Mouse (Mus musculus): ENCODE results near the gene Kat8. TPM values are rescaled to one million over a fixed set of nuclear protein-coding genes. Genes with fewer than 3 reads are reported as not detected.

The Kat8 gene
- polyA plus RNA-seq, 1 experiment from 2014 or later: 58.3 TPM

DNA sequence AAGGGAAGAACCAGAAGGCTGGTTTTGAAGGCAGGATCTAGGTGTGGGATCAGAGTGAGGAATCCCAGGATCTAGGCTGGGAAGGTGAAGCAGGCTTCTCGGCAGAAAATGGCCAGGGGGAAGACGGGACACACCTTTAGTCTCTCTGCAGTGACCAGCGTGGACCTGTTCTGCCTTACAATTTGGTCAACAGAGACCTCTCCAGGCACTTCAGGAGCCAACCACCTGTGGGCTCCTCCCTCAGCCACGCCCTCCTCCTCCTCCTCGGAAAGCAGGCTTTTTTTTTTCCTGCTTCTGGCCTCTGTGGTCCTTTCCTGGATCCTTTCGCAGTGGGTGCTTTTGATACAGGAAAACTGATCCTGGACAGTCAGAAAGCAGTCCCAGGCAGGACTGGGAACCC lies 17.6 kb downstream of the Kat8 start, which contains the start of gene Prss8:
Gene Prss8 (minus strand): TSS at position 182 of the 400 bp plus-strand sequence.
- Histone ChIP-seq H3K4me2 (ENCODE audit: low read depth, low read length, severe bottlenecking) (peak within 1 kb of the TSS; percentile 24; the same call in 1 of the 2 replicates), H3K9me3 (ENCODE audit: control insufficient read depth, low read length) (no peaks in the 10 kb centered on the region), H3K9ac (ENCODE audit: low read length) (peak within 1 kb of the TSS; percentile 18; the same call in 1 of the 2 replicates), H3K4me1 (replicated peaks; ENCODE audit: control insufficient read depth, insufficient read depth, low read length) (peaks cover 12% of the 10 kb centered on the region; the same call in 1 of the 2 replicates), H3K4me3 (ENCODE audit: low read depth, low read length) (no peak within 1 kb of the TSS), H3K27me3 (ENCODE audit: control insufficient read depth, insufficient read depth, low read length) (peaks cover 5% of the 10 kb centered on the region), H3K36me3 (ENCODE audit: control insufficient read depth, insufficient read depth, low read length) (no peaks in the 10 kb centered on the region; the same call in 1 of the 2 replicates), H3K27ac (ENCODE audit: low read depth, low read length) (no peak within 1 kb of the TSS)
- 6% methylated on average over 6 of the region's 6 CpGs for WGBS
- DNase-seq (ENCODE audit: low spot score) (peak; percentile 50), ATAC-seq (replicated peaks; ENCODE audit: low FRiP score) (no peak)

DNA sequence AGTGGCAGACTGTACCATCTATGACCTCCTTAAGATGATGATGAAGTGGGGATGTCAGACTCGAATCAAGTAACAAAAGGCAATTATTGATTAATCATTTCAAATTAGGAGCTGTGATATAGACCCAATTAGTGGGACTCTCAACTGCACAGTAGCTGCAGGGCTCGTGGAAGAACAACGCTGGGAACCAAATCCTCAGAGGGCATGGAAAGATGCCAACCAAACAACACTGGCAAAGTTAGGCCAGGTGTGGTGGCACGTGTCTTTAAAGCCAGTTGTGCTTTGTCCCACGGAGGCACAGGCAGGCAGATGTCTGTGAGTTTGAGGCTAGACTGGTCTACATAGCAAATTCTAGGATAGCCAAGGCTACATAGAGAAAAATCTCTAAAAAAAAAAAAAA lies 18.3 kb downstream of the Kat8 start:
- H3K4me1 ChIP-seq (replicated peaks; ENCODE audit: control insufficient read depth, insufficient read depth, low read length): peaks cover 12% of the 10 kb centered on the region; the same call in 1 of the 2 replicates
- no peak overlapping the region for H3K9ac ChIP-seq (ENCODE audit: low read length)
- H3K36me3 ChIP-seq (ENCODE audit: control insufficient read depth, insufficient read depth, low read length): no peaks in the 10 kb centered on the region; the same call in 1 of the 2 replicates
- WGBS: 82% methylated on average over 5 of the region's 5 CpGs
- ATAC-seq (replicated peaks; ENCODE audit: low FRiP score) (no peak), DNase-seq (ENCODE audit: low spot score) (no peak)
- H3K27me3 ChIP-seq (ENCODE audit: control insufficient read depth, insufficient read depth, low read length): peaks cover 5% of the 10 kb centered on the region
- H3K4me3 ChIP-seq (ENCODE audit: low read depth, low read length): no peak overlapping the region
- no peak overlapping the region for H3K4me2 ChIP-seq (ENCODE audit: low read depth, low read length, severe bottlenecking)
- H3K9me3 ChIP-seq (ENCODE audit: control insufficient read depth, low read length): no peaks in the 10 kb centered on the region
- H3K27ac ChIP-seq (ENCODE audit: low read depth, low read length): no peak overlapping the region

DNA sequence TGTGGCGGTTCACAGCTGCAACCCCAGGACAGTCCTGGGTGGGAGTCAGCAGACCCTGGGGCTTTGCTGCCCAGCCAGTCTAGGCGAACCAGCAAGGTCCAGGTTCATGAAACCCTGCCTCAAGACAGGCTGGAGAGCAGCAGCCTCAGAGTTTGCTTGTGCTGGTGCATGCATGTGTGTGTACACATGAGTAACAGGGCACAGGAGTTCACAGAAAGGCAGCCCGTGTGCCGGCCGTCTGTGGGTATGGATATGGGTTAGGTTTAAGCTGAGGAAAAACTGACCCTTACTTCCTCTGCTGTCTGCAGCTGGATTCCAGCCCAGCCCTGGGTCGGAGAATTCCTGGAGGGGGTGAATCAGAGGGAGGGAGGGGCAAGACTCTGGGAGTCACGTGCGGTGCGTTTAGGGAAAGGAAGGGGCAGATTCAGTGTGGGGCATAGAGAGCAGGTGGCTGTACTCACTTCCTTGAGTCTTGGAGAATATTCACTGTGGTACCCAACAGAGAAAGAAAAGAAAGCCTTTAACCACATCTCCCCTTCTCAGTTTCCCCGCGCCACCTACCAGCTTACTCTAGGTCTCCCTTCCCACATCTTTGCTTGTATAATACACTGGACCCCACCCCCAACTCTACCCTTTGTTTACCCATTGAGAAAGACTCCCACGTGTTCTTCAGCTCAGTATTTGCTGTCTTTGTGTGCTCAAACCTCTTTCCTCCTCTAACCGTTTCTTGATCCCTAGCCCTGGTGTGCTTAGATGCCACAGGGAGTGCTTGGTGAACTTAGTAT lies 19.2 kb downstream of the Kat8 start:
- Histone ChIP-seq H3K27ac (ENCODE audit: low read depth, low read length) (no peak overlapping the region), H3K4me2 (ENCODE audit: low read depth, low read length, severe bottlenecking) (no peak overlapping the region), H3K36me3 (ENCODE audit: control insufficient read depth, insufficient read depth, low read length) (no peaks in the 10 kb centered on the region), H3K9ac (ENCODE audit: low read length) (no peak overlapping the region; the same call in 1 of the 2 replicates), H3K27me3 (ENCODE audit: control insufficient read depth, insufficient read depth, low read length) (peaks cover 5% of the 10 kb centered on the region), H3K4me1 (replicated peaks; ENCODE audit: control insufficient read depth, insufficient read depth, low read length) (peaks cover 15% of the 10 kb centered on the region; the same call in 1 of the 2 replicates), H3K9me3 (ENCODE audit: control insufficient read depth, low read length) (no peaks in the 10 kb centered on the region), H3K4me3 (ENCODE audit: low read depth, low read length) (no peak overlapping the region)
- 29% methylated on average over 13 of the region's 13 CpGs for WGBS
- ATAC-seq (replicated peaks; ENCODE audit: low FRiP score) (no peak), DNase-seq (ENCODE audit: low spot score) (peak; percentile 53)

DNA sequence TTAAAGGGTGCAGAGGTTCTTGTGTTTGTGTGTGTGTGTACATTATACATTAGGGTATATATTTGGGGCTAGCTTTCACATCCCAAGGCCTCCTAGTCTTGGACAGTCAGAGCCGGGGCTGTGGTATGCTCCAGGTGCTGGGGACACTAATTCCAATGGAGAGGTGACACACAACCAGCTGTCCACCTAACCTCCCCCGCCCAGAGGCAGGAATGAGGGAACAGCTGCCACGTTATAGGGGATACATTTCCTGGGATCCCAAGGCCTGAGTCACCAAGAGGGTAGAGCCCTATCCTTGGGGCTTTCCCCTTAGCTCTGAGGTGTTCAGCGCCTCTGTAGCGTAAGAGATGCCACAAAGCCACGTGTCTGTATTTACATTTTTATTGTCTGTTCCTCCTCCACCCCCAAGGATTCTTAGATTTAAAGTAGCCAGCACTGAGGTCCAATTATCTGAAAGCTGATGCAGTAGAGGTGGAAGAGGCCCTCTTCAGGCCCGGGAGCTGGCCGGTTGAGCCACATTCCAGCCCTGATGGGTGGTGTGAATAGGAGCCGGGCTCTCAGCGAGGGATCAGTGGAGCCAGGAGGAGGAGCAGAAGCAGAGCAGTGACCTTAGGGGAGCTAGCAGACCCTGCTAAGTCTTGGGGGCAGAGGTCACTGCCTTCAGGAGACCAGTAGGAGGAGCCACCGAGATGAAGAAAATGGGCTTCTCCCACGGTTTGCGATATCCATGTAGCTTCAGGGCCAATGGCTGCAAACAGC lies 20.1 kb downstream of the Kat8 start:
- ATAC-seq (replicated peaks; ENCODE audit: low FRiP score) (no peak), DNase-seq (ENCODE audit: low spot score) (peak; percentile 49)
- 16% methylated on average over 13 of the region's 13 CpGs for WGBS
- Histone ChIP-seq H3K9me3 (ENCODE audit: control insufficient read depth, low read length) (no peaks in the 10 kb centered on the region), H3K4me2 (ENCODE audit: low read depth, low read length, severe bottlenecking) (no peak overlapping the region), H3K27me3 (ENCODE audit: control insufficient read depth, insufficient read depth, low read length) (peaks cover 5% of the 10 kb centered on the region), H3K36me3 (ENCODE audit: control insufficient read depth, insufficient read depth, low read length) (no peaks in the 10 kb centered on the region), H3K9ac (ENCODE audit: low read length) (no peak overlapping the region; the same call in 1 of the 2 replicates), H3K4me1 (replicated peaks; ENCODE audit: control insufficient read depth, insufficient read depth, low read length) (peaks cover 15% of the 10 kb centered on the region; the same call in 1 of the 2 replicates), H3K27ac (ENCODE audit: low read depth, low read length) (no peak overlapping the region), H3K4me3 (ENCODE audit: low read depth, low read length) (no peak overlapping the region)

DNA sequence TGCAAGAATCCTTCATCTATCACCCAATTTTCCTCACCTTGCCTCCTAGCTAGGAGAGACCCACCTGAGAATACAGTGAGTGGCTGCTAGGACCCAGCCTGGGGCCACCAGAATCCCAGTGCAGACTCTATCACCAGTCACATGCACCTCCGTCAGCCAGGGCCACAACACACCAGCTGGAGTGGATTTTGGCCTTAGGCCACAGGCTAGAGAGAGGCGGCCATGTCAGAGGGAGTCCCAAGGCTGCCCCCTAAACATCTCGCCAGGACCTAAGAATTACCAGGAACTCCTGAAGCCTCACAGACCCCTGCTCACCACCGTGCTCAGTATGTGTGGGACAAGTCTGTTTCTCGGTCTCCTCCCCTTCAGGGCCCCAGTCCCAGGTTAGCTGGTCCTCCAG lies 21.8 kb downstream of the Kat8 start:
- Histone ChIP-seq H3K27me3 (ENCODE audit: control insufficient read depth, insufficient read depth, low read length) (peaks cover 5% of the 10 kb centered on the region), H3K9me3 (ENCODE audit: control insufficient read depth, low read length) (no peaks in the 10 kb centered on the region), H3K4me3 (ENCODE audit: low read depth, low read length) (no peak overlapping the region), H3K27ac (ENCODE audit: low read depth, low read length) (no peak overlapping the region), H3K9ac (ENCODE audit: low read length) (no peak overlapping the region), H3K4me1 (replicated peaks; ENCODE audit: control insufficient read depth, insufficient read depth, low read length) (peaks cover 15% of the 10 kb centered on the region; the same call in 1 of the 2 replicates), H3K4me2 (ENCODE audit: low read depth, low read length, severe bottlenecking) (no peak overlapping the region), H3K36me3 (ENCODE audit: control insufficient read depth, insufficient read depth, low read length) (no peaks in the 10 kb centered on the region)
- DNase-seq (ENCODE audit: low spot score) (no peak), ATAC-seq (replicated peaks; ENCODE audit: low FRiP score) (no peak)
- 88% methylated on average over 5 of the region's 5 CpGs for WGBS

DNA sequence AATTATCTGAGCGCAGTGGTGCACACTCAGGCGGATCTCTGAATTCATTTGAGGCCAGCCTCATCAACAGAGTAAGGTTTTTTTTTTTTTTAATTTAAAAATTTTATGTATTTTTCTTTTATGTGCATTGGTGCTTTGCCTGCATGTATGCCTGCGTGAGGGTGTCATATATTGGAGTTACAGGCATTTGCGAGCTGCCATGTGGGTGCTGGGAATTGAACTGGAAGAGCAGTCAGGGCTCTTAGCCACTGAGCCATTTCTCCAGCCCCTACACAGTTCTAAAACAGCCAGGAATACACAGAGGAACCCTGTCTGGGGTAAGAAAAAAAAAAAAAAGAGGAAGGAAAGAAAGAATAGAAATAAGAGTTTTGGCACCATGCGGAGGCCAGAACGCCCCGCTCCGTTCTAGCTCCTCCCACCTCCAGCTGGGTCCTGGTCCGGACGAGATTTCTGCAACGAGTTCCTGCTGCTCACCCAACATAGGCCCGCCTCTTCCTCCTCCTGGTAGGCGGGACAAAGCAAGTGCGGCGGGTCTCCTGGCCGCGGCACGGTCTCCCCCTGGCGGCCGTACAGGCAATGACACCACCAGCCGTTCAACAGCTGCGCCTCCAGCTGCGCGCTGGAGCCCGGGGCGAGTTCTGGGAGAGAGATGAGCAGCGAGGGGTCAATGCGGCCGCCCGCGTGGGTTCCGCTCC lies 22.9 kb downstream of the Kat8 start:
- Histone ChIP-seq H3K9me3 (ENCODE audit: control insufficient read depth, low read length) (no peaks in the 10 kb centered on the region), H3K4me2 (ENCODE audit: low read depth, low read length, severe bottlenecking) (peak overlapping the region; percentile 93), H3K9ac (ENCODE audit: low read length) (peak overlapping the region; percentile 82), H3K27ac (ENCODE audit: low read depth, low read length) (no peak overlapping the region), H3K4me3 (ENCODE audit: low read depth, low read length) (peak overlapping the region; percentile 70), H3K36me3 (ENCODE audit: control insufficient read depth, insufficient read depth, low read length) (no peaks in the 10 kb centered on the region), H3K27me3 (ENCODE audit: control insufficient read depth, insufficient read depth, low read length) (no peaks in the 10 kb centered on the region; the same call in none of the 2 replicates), H3K4me1 (replicated peaks; ENCODE audit: control insufficient read depth, insufficient read depth, low read length) (0 out of 2 replicates have a peak, but pooled peaks cover 10% of the 10 kb centered on the region)
- DNase-seq (ENCODE audit: low spot score): peak; percentile 97
- WGBS: 7% methylated on average over 32 of the region's 32 CpGs
- peak; percentile 95 for ATAC-seq (replicated peaks; ENCODE audit: low FRiP score)

DNA sequence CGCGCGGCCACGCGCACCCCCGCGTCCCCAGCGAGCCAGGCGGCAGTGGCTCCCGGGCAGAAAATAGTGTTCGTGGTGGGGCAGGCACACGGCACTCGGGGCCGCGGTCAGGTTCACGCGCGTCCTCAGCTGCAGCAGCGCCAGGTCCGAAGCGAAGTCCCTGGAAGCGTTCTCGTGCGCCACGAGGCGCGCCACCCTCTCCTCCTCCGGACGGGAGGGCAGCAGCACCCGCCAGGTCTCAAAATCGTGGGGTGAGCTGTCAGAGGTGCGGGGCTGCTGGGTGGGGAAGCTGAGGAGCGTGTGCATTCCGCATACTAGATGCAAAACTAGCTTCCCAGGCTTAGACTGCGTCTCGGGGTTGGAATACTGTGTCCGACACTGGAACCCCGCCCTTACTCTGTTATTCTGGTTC lies 23.4 kb downstream of the Kat8 start:
- Histone ChIP-seq H3K9ac (ENCODE audit: low read length) (peak overlapping the region; percentile 82), H3K4me3 (ENCODE audit: low read depth, low read length) (peak overlapping the region; percentile 70), H3K27me3 (ENCODE audit: control insufficient read depth, insufficient read depth, low read length) (no peaks in the 10 kb centered on the region; the same call in 1 of the 2 replicates), H3K9me3 (ENCODE audit: control insufficient read depth, low read length) (no peaks in the 10 kb centered on the region), H3K4me1 (replicated peaks; ENCODE audit: control insufficient read depth, insufficient read depth, low read length) (0 out of 2 replicates have a peak, but pooled peaks cover 10% of the 10 kb centered on the region), H3K36me3 (ENCODE audit: control insufficient read depth, insufficient read depth, low read length) (no peaks in the 10 kb centered on the region), H3K4me2 (ENCODE audit: low read depth, low read length, severe bottlenecking) (peak overlapping the region; percentile 93), H3K27ac (ENCODE audit: low read depth, low read length) (no peak overlapping the region)
- ATAC-seq (replicated peaks; ENCODE audit: low FRiP score) (no peak; the same call in none of the 2 replicates), DNase-seq (ENCODE audit: low spot score) (no peak)
- under 1% methylated on average over 38 of the region's 38 CpGs for WGBS
